Mouse (Mus musculus) heart, embryonic 16.5 days (tissue): ENCODE data around the gene Rbfox2. TPM values are rescaled to one million over a fixed set of nuclear protein-coding genes. Genes with fewer than 3 reads are reported as not detected.

ENCODE experiments used
- ATAC-seq: fragments of 200-750 bp; cut with Nextera tagmentation; replicated peaks from 2 replicates; pipeline ENCODE4 v1.8.0; 2017; ENCODE audit warnings: moderate number of reproducible peaks; ENCODE audit not compliant: insufficient read depth, low FRiP score; ENCODE audit errors: extremely low read depth
- H3K27ac ChIP-seq: fragments of 300-500 bp; sonication (generic); 2 replicates; pipeline ENCODE4 v1.5.1; 2014; ENCODE audit warnings: mild to moderate bottlenecking, low read length, control low read depth, moderate library complexity
- H3K27me3 ChIP-seq: fragments of 300-500 bp; sonication (generic); 2 replicates; pipeline ENCODE4 v1.6.1; 2014; ENCODE audit warnings: low read length, mixed read lengths; ENCODE audit not compliant: control insufficient read depth, insufficient read depth
- H3K36me3 ChIP-seq: fragments of 300-500 bp; sonication (generic); 2 replicates; pipeline ENCODE4 v1.6.1; 2014; ENCODE audit not compliant: control insufficient read depth, insufficient read depth
- H3K4me1 ChIP-seq: fragments of 300-500 bp; sonication (generic); 2 replicates; pipeline ENCODE4 v1.6.1; 2014; ENCODE audit warnings: low read length, mixed read lengths; ENCODE audit not compliant: control insufficient read depth, insufficient read depth
- H3K4me2 ChIP-seq: fragments of 300-500 bp; sonication (generic); 2 replicates; pipeline ENCODE4 v1.6.1; 2014; ENCODE audit warnings: low read depth, mild to moderate bottlenecking, control low read depth, low read length
- H3K4me3 ChIP-seq: fragments of 300-500 bp; sonication (generic); 2 replicates; pipeline ENCODE4 v1.5.1; 2014; ENCODE audit warnings: mild to moderate bottlenecking, control low read depth, low read length
- H3K9ac ChIP-seq: fragments of 300-500 bp; sonication (generic); 2 replicates; pipeline ENCODE4 v1.6.1; 2014; ENCODE audit warnings: low read length, control low read depth
- H3K9me3 ChIP-seq: fragments of 300-500 bp; sonication (generic); replicated peaks from 2 replicates; pipeline ENCODE4 v1.6.1; 2016; ENCODE audit warnings: low read length; ENCODE audit not compliant: control insufficient read depth
- WGBS: fragments of 180-500 bp; shearing (Covaris S2); extraction: QIAGEN DNeasy Blood & Tissue Kit; methylation state at CpG from one replicate; pipeline ENCODE4 v1.1.7; 2014; 5-methylcytosine and 5-hydroxymethylcytosine counted together
- polyA plus RNA-seq: library from polyadenylated mRNA; unstranded; fragments of >200 nt; fragmentation: Nextera tagmentation; extraction: Ambion mirVana; gene quantifications from 2 replicates; pipeline ENCODE4 v1.2.1, GENCODE M21; 2015

Gene Rbfox2
- polyA plus RNA-seq, 1 experiment from 2014 or later: 61.8 TPM

DNA sequence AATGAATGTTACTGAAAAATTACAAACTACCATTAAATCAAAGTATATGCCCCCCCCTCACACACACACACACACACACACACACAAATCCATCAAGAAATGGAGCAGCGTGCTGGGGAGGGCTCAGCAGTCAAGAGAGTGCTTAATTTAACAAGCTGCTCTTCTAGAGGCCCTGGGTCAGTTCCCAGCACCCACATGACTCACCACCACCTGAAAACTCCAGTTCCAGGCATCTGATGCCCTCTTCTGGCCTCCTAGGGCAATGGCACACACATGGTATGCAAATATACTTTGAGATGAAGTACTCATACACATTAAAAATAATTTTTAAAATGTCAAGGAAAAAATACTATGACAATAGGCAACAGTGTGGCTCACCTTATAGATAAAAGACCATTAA lies 120.7 kb downstream of the Rbfox2 start:
- H3K4me2 ChIP-seq: no peak overlapping the region
- H3K27ac ChIP-seq: peak overlapping the region; percentile 35; the same call in 1 of the 2 replicates
- no peak overlapping the region for H3K4me3 ChIP-seq
- H3K4me1 ChIP-seq: peaks cover 24% of the 10 kb centered on the region
- no peaks in the 10 kb centered on the region for H3K27me3 ChIP-seq
- no peak overlapping the region for H3K9ac ChIP-seq
- 96% methylated on average over 1 of the region's 1 CpGs for WGBS
- H3K9me3 ChIP-seq: peaks cover 3% of the 10 kb centered on the region
- H3K36me3 ChIP-seq: no peaks in the 10 kb centered on the region
- no peak for ATAC-seq

DNA sequence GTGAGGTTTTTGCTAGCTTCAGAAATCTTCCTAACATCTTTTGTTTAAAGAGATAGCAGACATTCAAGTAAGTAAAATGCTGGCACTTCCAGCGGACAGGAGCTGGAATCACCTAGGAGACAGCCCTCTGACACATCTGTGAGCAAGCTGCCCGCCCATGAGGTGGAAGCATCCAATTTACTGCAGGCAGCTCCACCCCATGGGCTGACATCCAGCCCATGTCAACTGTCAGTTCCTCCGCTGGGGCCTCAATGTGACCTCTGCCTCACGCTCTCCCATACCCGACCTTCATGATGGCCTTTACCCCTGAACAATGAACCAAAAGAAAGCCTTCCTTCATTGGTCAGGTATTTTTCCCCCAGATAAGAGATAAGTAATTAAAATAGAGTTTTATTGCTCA lies 121.2 kb downstream of the Rbfox2 start:
- H3K9me3 ChIP-seq: peaks cover 3% of the 10 kb centered on the region
- H3K36me3 ChIP-seq: no peaks in the 10 kb centered on the region
- no peak overlapping the region for H3K4me2 ChIP-seq
- peak; percentile 61; the same call in 1 of the 2 replicates for ATAC-seq
- H3K9ac ChIP-seq: no peak overlapping the region
- H3K27me3 ChIP-seq: no peaks in the 10 kb centered on the region
- H3K27ac ChIP-seq: peak overlapping the region; percentile 32; the same call in 1 of the 2 replicates
- H3K4me3 ChIP-seq: no peak overlapping the region
- WGBS: 33% methylated on average over 5 of the region's 5 CpGs
- H3K4me1 ChIP-seq: peaks cover 24% of the 10 kb centered on the region

DNA sequence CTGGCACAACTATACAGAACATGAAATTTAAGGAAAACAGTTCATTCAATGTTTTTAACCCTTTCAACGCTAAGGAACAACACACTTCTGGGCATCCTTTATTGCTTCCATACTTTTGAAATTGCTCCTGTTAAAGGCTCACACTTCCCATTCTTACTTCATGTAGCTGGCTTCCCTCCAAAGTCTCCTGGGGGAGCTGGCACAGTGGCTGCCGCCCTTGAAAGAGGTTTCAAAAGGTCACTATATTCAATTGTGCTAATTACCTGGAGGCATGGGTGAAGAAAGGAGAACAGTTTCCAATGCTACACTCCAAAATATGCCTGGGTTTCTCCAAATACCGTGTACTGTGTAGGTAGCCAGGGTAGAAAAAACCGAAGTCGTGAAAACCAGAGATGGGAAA lies 124.0 kb downstream of the Rbfox2 start:
- no peak overlapping the region for H3K4me2 ChIP-seq
- 49% methylated on average over 5 of the region's 5 CpGs for WGBS
- no peak; the same call in 1 of the 2 replicates for ATAC-seq
- peak overlapping the region; percentile 33; the same call in 1 of the 2 replicates for H3K9ac ChIP-seq
- no peak overlapping the region for H3K4me3 ChIP-seq
- peaks cover 3% of the 10 kb centered on the region for H3K9me3 ChIP-seq
- no peaks in the 10 kb centered on the region for H3K27me3 ChIP-seq
- H3K27ac ChIP-seq: peak overlapping the region; percentile 85
- H3K36me3 ChIP-seq: no peaks in the 10 kb centered on the region
- H3K4me1 ChIP-seq: peaks cover 26% of the 10 kb centered on the region

DNA sequence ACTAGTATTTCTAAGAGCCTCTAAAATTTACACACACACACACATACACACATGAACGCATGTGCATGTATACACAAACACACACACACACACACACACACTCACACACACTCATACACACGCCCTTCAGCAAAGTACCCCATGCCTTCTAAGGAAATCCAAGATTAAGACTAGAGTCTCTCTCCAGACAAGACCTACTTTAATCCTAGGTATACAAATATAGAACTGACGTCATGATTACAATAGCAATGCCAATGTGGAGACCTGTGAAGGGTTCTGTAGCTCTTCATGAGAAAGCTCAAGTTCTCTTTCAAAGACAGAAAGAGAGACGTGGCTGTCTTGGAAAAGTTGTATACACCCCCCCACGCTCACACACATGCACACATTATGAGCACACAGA lies 132.8 kb downstream of the Rbfox2 start:
- H3K9ac ChIP-seq: peak overlapping the region; percentile 38; the same call in 1 of the 2 replicates
- H3K4me2 ChIP-seq: no peak overlapping the region
- no peak overlapping the region for H3K4me3 ChIP-seq
- H3K36me3 ChIP-seq: no peaks in the 10 kb centered on the region
- H3K9me3 ChIP-seq: no peaks in the 10 kb centered on the region
- H3K27ac ChIP-seq: peak overlapping the region; percentile 76
- H3K27me3 ChIP-seq: no peaks in the 10 kb centered on the region
- peak; percentile 52 for ATAC-seq
- 60% methylated on average over 5 of the region's 5 CpGs for WGBS
- H3K4me1 ChIP-seq: peaks cover 25% of the 10 kb centered on the region

DNA sequence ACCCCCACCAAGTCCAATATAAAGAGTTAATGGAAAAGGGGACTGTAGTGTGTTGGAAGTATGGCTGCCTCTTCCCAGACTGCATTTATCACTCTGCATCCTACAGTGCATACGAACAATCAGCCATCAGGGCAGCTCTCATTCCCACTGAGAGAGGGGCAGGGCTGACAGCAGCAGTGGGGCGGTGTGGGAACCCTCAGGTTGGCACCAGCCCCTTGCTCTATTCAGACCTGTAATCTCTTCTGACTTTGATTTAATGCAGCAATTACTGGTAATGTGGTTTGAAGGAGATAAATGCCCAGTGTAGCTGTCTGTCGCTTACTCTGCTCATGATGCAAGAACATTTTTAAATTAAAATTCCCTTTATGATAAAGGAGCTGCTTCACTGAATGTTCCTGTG lies 134.4 kb downstream of the Rbfox2 start:
- no peak overlapping the region for H3K4me3 ChIP-seq
- no peaks in the 10 kb centered on the region for H3K27me3 ChIP-seq
- no peak overlapping the region for H3K9ac ChIP-seq
- peaks cover 25% of the 10 kb centered on the region for H3K4me1 ChIP-seq
- no peaks in the 10 kb centered on the region for H3K36me3 ChIP-seq
- no peak overlapping the region for H3K4me2 ChIP-seq
- H3K9me3 ChIP-seq: no peaks in the 10 kb centered on the region
- WGBS: 45% methylated on average over 3 of the region's 3 CpGs
- no peak overlapping the region for H3K27ac ChIP-seq
- no peak for ATAC-seq

DNA sequence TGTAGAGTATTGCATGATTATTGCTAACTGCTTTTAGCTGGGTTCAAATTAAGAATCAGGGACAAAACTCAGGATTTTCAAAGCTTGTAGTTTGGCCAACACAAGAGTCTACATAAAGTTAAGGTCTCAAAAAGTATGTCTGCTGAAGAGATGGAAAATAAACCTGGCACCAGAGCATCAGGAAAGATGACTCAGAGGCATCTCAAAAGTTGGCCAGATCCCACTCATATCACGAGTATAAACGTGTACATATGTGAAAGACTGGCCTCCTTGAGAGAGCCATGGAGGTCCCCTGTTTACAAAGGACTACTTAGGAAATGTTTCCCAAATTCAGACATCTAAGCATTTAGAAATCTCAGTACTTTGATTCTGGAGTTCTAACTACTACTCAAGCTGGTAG lies 138.0 kb downstream of the Rbfox2 start:
- Histone ChIP-seq H3K9ac (no peak overlapping the region), H3K4me2 (no peak overlapping the region), H3K36me3 (no peaks in the 10 kb centered on the region), H3K27me3 (no peaks in the 10 kb centered on the region), H3K27ac (no peak overlapping the region), H3K4me1 (peaks cover 17% of the 10 kb centered on the region), H3K9me3 (no peaks in the 10 kb centered on the region), H3K4me3 (no peak overlapping the region)
- 52% methylated on average over 2 of the region's 2 CpGs for WGBS
- no peak for ATAC-seq

DNA sequence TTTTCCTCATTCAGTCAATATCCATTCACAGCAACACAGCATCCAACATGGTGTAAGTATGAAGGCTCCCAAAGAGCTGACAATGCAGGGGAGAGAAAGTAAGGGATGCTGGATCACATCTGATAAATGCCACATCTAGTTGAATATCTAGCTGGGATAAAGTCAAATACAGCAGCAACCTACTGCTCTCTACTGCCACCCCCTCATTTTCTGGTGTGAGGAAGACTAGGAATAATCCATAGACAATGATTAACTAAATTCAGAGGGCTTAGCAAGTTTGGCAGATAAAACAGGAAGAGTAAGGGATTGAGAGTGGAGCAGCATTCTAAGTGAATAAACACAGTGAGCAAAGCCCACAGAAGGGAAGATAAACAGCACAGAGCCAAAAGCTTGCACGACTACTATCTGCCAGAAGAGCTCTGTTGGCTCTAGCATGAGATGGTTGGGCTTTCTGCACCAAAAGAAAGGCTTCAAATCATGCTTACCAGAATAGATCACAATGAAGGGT lies 140.5 kb downstream of the Rbfox2 start:
- no peaks in the 10 kb centered on the region for H3K27me3 ChIP-seq
- no peak for ATAC-seq
- H3K4me2 ChIP-seq: no peak overlapping the region
- no peak overlapping the region for H3K27ac ChIP-seq
- H3K36me3 ChIP-seq: no peaks in the 10 kb centered on the region
- H3K4me3 ChIP-seq: no peak overlapping the region
- H3K4me1 ChIP-seq: peaks cover 20% of the 10 kb centered on the region
- WGBS: 24% methylated on average over 1 of the region's 1 CpGs
- no peak overlapping the region for H3K9ac ChIP-seq
- no peaks in the 10 kb centered on the region for H3K9me3 ChIP-seq

DNA sequence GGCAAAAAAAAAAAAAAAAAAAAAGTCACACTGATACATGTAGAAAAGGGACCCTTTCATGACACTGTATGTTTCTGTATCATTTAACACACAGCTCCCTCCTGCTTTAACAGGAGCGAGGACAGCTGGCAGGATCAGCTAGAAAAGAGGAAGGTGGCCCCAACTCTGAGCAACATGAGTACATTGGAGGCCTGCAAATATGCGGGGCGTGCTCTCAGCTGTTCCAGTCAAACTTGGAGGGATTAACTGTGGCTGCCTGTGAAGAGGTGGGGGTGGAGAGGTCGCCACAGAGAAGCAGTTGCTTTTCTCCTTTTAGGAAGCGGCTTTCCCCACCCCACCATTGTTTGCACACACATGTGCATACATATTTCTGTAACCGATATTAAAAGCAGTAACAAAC lies 143.5 kb downstream of the Rbfox2 start:
- Histone ChIP-seq H3K27ac (peak overlapping the region; percentile 85), H3K4me1 (peaks cover 36% of the 10 kb centered on the region), H3K27me3 (no peaks in the 10 kb centered on the region), H3K4me2 (peak overlapping the region; percentile 32), H3K9ac (peak overlapping the region; percentile 40; the same call in 1 of the 2 replicates), H3K9me3 (no peaks in the 10 kb centered on the region), H3K4me3 (no peak overlapping the region), H3K36me3 (no peaks in the 10 kb centered on the region)
- ATAC-seq: peak; percentile 83
- 17% methylated on average over 6 of the region's 6 CpGs for WGBS

DNA sequence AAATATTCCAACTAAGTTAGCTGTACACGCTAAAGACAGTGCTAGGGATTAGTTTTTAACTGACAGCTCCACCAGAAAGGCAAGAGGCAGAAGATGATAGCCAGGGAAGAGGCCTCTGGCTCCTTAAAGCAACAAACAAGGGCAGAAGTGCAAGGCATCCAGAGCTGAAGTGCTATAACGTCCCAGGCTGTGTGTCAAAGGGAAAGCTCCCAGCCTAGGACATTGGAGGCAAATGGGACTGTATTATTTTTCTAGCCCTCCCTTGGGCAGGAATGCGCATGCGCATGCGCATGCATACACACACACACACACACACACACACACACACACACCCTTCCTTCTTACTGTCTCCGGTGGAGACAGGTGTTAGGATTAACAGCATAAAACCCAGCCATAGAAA lies 143.9 kb downstream of the Rbfox2 start:
- Histone ChIP-seq H3K9ac (no peak overlapping the region), H3K4me2 (peak overlapping the region; percentile 32; the same call in 1 of the 2 replicates), H3K9me3 (no peaks in the 10 kb centered on the region), H3K4me3 (no peak overlapping the region), H3K36me3 (no peaks in the 10 kb centered on the region), H3K27me3 (no peaks in the 10 kb centered on the region), H3K4me1 (peaks cover 36% of the 10 kb centered on the region), H3K27ac (peak overlapping the region; percentile 85)
- ATAC-seq: 0 out of 2 replicates have a peak, but pooled peaks have one; percentile 15
- 68% methylated on average over 6 of the region's 6 CpGs for WGBS
